ENCODE assay signal across 16 mouse cellular contexts in genomic region chr12:79848539-79848938, GRCm38 (mm10).
DNase-seq lines count a peak whose midpoint lies in the region; ATAC-seq lines count a peak whose summit lies in the region.
"Had no signal": no experiment of that assay in that cellular context is flagged by ENCODE, and none has a peak within 500 bp of the region (broad histone marks: within the 10 kb centered on the region; RNA-seq: fewer than 3 reads in every experiment).

No protein-coding gene starts in this region.

- H3K4me3 ChIP-seq in midbrain, embryonic 10.5 days: no peak overlapping the region
- H3K4me3 ChIP-seq in midbrain, embryonic 16.5 days (ENCODE audit: low read depth, low read length): no peak overlapping the region
- no peak overlapping the region for H3K4me3 ChIP-seq in limb, embryonic 11.5 days (ENCODE audit: low read depth, low read length)
- H3K4me3 ChIP-seq in stomach, embryonic 16.5 days (replicated peaks; ENCODE audit: low read length): no peak overlapping the region
- H3K4me3 ChIP-seq: erythroblast, embryonic 14.5 days; hindbrain, embryonic 13.5 days; liver, embryonic 13.5 days; midbrain, embryonic 15.5 days had no signal

- H3K36me3 ChIP-seq in midbrain, embryonic 10.5 days: no peaks in the 10 kb centered on the region
- no peaks in the 10 kb centered on the region for H3K36me3 ChIP-seq in midbrain, embryonic 16.5 days (ENCODE audit: control insufficient read depth, insufficient read depth, low read length)
- H3K36me3 ChIP-seq in limb, embryonic 11.5 days (ENCODE audit: control insufficient read depth, insufficient read depth, low read length): no peaks in the 10 kb centered on the region
- no peaks in the 10 kb centered on the region for H3K36me3 ChIP-seq in stomach, embryonic 16.5 days (ENCODE audit: control insufficient read depth, insufficient read depth, low read length)
- H3K36me3 ChIP-seq: hindbrain, embryonic 13.5 days; liver, embryonic 13.5 days; midbrain, embryonic 15.5 days had no signal

- H3K4me2 ChIP-seq in midbrain, embryonic 16.5 days (ENCODE audit: low read length): no peak overlapping the region
- no peak overlapping the region for H3K4me2 ChIP-seq in limb, embryonic 11.5 days (ENCODE audit: low read depth, severe bottlenecking)
- no peak overlapping the region for H3K4me2 ChIP-seq in stomach, embryonic 16.5 days (ENCODE audit: low read depth, low read length)
- H3K4me2 ChIP-seq: hindbrain, embryonic 13.5 days; liver, embryonic 13.5 days; midbrain, embryonic 15.5 days had no signal

- H3K4me1 ChIP-seq in midbrain, embryonic 10.5 days: peaks cover 54% of the 10 kb centered on the region
- H3K4me1 ChIP-seq in midbrain, embryonic 16.5 days (ENCODE audit: control insufficient read depth, insufficient read depth, low read length): no peaks in the 10 kb centered on the region
- H3K4me1 ChIP-seq in limb, embryonic 11.5 days (ENCODE audit: control insufficient read depth, insufficient read depth, low read length): peaks cover 51% of the 10 kb centered on the region
- H3K4me1 ChIP-seq in stomach, embryonic 16.5 days (ENCODE audit: control insufficient read depth, insufficient read depth, low read length): peaks cover 28% of the 10 kb centered on the region

- peak overlapping the region; percentile 87 for H3K27ac ChIP-seq in midbrain, embryonic 10.5 days (replicated peaks)
- H3K27ac ChIP-seq in midbrain, embryonic 16.5 days (ENCODE audit: low read length): no peak overlapping the region
- H3K27ac ChIP-seq in limb, embryonic 11.5 days (replicated peaks; ENCODE audit: low read depth, low read length): peak overlapping the region; percentile 89; the same call in 1 of the 2 replicates
- H3K27ac ChIP-seq in stomach, embryonic 16.5 days (ENCODE audit: low read length): peak overlapping the region; percentile 50; the same call in 1 of the 2 replicates
- H3K27ac ChIP-seq: liver, embryonic 13.5 days; midbrain, embryonic 15.5 days had no signal

- H3K27me3 ChIP-seq in midbrain, embryonic 10.5 days (ENCODE audit: low read depth, poor library complexity, severe bottlenecking): no peaks in the 10 kb centered on the region; the same call in 1 of the 2 replicates
- no peaks in the 10 kb centered on the region for H3K27me3 ChIP-seq in midbrain, embryonic 16.5 days (ENCODE audit: control insufficient read depth, insufficient read depth, low read depth, low read length)
- H3K27me3 ChIP-seq in limb, embryonic 11.5 days (ENCODE audit: control insufficient read depth, insufficient read depth, low read length): no peaks in the 10 kb centered on the region
- H3K27me3 ChIP-seq in stomach, embryonic 16.5 days (ENCODE audit: control insufficient read depth, insufficient read depth, low read length): no peaks in the 10 kb centered on the region
- H3K27me3 ChIP-seq: hindbrain, embryonic 13.5 days; liver, embryonic 13.5 days; midbrain, embryonic 15.5 days had no signal

- 65% methylated on average over 13 of the region's 13 CpGs for WGBS in midbrain, embryonic 10.5 days
- WGBS in midbrain, embryonic 16.5 days: 73% methylated on average over 13 of the region's 13 CpGs
- WGBS in limb, embryonic 11.5 days: 28% methylated on average over 13 of the region's 13 CpGs
- WGBS in stomach, embryonic 16.5 days: 40% methylated on average over 13 of the region's 13 CpGs

- no peak overlapping the region for H3K9ac ChIP-seq in midbrain, embryonic 16.5 days (ENCODE audit: low read depth, low read length)
- H3K9ac ChIP-seq in limb, embryonic 11.5 days (ENCODE audit: low read length): no peak overlapping the region
- no peak overlapping the region for H3K9ac ChIP-seq in stomach, embryonic 16.5 days (ENCODE audit: low read length)
- H3K9ac ChIP-seq: hindbrain, embryonic 13.5 days; liver, embryonic 13.5 days; midbrain, embryonic 15.5 days had no signal

- intact Hi-C loops in heart, postnatal 14 days (cut with DNase I): no loop called here
- intact Hi-C loops in left cerebral cortex, postnatal 4 days (cut with DNase I): no loop called here

- peak; percentile 85 for DNase-seq in heart, adult 11 months
- no peak for DNase-seq in heart, postnatal 14 days
- peak; percentile 12 for DNase-seq in midbrain, embryonic 10.5 days (ENCODE audit: low spot score)
- peak; percentile 37 for DNase-seq in limb, embryonic 11.5 days (ENCODE audit: low spot score)
- no peak for DNase-seq in thymus, postnatal 25 days
- DNase-seq in left cerebral cortex, postnatal 4 days: no peak
- DNase-seq: cerebellum, adult 11-12 months; kidney, adult 9 months; liver, embryonic 13.5 days; right cerebral cortex, postnatal 14 days; thymus, adult 18-20 months had no signal

- 0 out of 2 replicates have a peak, but pooled peaks cover 3% of the 10 kb centered on the region for H3K9me3 ChIP-seq in midbrain, embryonic 10.5 days (replicated peaks)
- no peaks in the 10 kb centered on the region for H3K9me3 ChIP-seq in midbrain, embryonic 16.5 days (replicated peaks; ENCODE audit: control insufficient read depth, low read length, poor library complexity, severe bottlenecking)
- H3K9me3 ChIP-seq in limb, embryonic 11.5 days (ENCODE audit: control insufficient read depth, low read length): no peaks in the 10 kb centered on the region; the same call in 1 of the 2 replicates
- H3K9me3 ChIP-seq in stomach, embryonic 16.5 days (replicated peaks; ENCODE audit: control insufficient read depth, low read length): 0 out of 2 replicates have a peak, but pooled peaks cover 3% of the 10 kb centered on the region
- H3K9me3 ChIP-seq: hindbrain, embryonic 13.5 days; liver, embryonic 13.5 days; midbrain, embryonic 15.5 days had no signal

- ATAC-seq in midbrain, embryonic 16.5 days: no peak
- no peak for ATAC-seq in limb, embryonic 11.5 days (ENCODE audit: insufficient number of reproducible peaks, low FRiP score, low TSS enrichment, low read depth)
- no peak for ATAC-seq in stomach, embryonic 16.5 days (ENCODE audit: insufficient read depth, low FRiP score)
- ATAC-seq: midbrain, embryonic 15.5 days had no signal

Comparison
In these comparisons a context has a peak if more than half of its experiments do, and no peak if none do; other contexts are left out.
1. DNase-seq: peak in heart, adult 11 months (single experiment), midbrain, embryonic 10.5 days (single experiment) and limb, embryonic 11.5 days (single experiment); none in heart, postnatal 14 days (0 of 2), thymus, postnatal 25 days (single experiment) and left cerebral cortex, postnatal 4 days (single experiment).